Mouse (Mus musculus) forebrain, postnatal 0 days (tissue): ENCODE measurements around the gene Ranbp3l. TPM values are rescaled to one million over a fixed set of nuclear protein-coding genes. Genes with fewer than 3 reads are reported as not detected.

Source experiments
- ATAC-seq: fragments of 200-750 bp; cut with Nextera tagmentation; 2 replicates; pipeline ENCODE4 v1.8.0; 2017; ENCODE audit warnings: mild to moderate bottlenecking, moderate library complexity
- DNase-seq: peaks from one replicate; pipeline ENCODE4 v3.0.0-alpha.2; 2015
- H3K27ac ChIP-seq: fragments of 300-500 bp; sonication (generic); 2 replicates; pipeline ENCODE4 v1.5.1; 2014; ENCODE audit warnings: low read depth, mild to moderate bottlenecking, antibody characterized with exemption, low read length, moderate library complexity, mixed read lengths
- H3K27me3 ChIP-seq: fragments of 300-500 bp; sonication (generic); 2 replicates; pipeline ENCODE4 v1.6.1; 2014; ENCODE audit warnings: mild to moderate bottlenecking, low read length, mixed read lengths; ENCODE audit not compliant: insufficient read depth
- H3K36me3 ChIP-seq: fragments of 300-500 bp; sonication (generic); 2 replicates; pipeline ENCODE4 v1.6.1; 2014; ENCODE audit warnings: mild to moderate bottlenecking, moderate library complexity; ENCODE audit not compliant: insufficient read depth
- H3K4me1 ChIP-seq: fragments of 300-500 bp; sonication (generic); 2 replicates; pipeline ENCODE4 v1.6.1; 2014; ENCODE audit warnings: antibody characterized with exemption; ENCODE audit not compliant: insufficient read depth
- H3K4me2 ChIP-seq: fragments of 300-500 bp; sonication (generic); 2 replicates; pipeline ENCODE4 v1.6.1; 2014; ENCODE audit warnings: low read depth, mild to moderate bottlenecking, moderate library complexity
- H3K4me3 ChIP-seq: fragments of 300-500 bp; sonication (generic); 2 replicates; pipeline ENCODE4 v1.5.1; 2014; ENCODE audit warnings: low read depth, low read length, mixed read lengths
- H3K9ac ChIP-seq: fragments of 300-500 bp; sonication (generic); 2 replicates; pipeline ENCODE4 v1.6.1; 2014; ENCODE audit warnings: mild to moderate bottlenecking
- H3K9me3 ChIP-seq: fragments of 300-500 bp; sonication (generic); 2 replicates; pipeline ENCODE4 v1.6.1; 2016; ENCODE audit warnings: low read length
- CTCF ChIP-seq: sonication (generic); IDR thresholded peaks from 2 replicates; pipeline ENCODE4 v1.5.1; 2016; ENCODE audit warnings: antibody characterized with exemption, control low read depth, low read depth
- WGBS: fragments of 180-500 bp; shearing (Covaris S2); extraction: QIAGEN DNeasy Blood & Tissue Kit; methylation state at CpG from one replicate; pipeline ENCODE4 v1.1.7; 2014; 5-methylcytosine and 5-hydroxymethylcytosine counted together
- polyA plus RNA-seq: library from polyadenylated mRNA; unstranded; fragments of >200 nt; fragmentation: Nextera tagmentation; extraction: Ambion mirVana; gene quantifications from 2 replicates; pipeline ENCODE4 v1.2.1, GENCODE M21; 2015
- total RNA-seq: library from RNA; depleted of rRNA; stranded (reverse); fragments of >200 nt; gene quantifications from 2 replicates; pipeline ENCODE4 v1.2.3, GENCODE M21; 2014

Gene Ranbp3l
- total and polyA plus RNA-seq, 2 experiments from 2014 or later, result 11.3 to 23.1 TPM

DNA sequence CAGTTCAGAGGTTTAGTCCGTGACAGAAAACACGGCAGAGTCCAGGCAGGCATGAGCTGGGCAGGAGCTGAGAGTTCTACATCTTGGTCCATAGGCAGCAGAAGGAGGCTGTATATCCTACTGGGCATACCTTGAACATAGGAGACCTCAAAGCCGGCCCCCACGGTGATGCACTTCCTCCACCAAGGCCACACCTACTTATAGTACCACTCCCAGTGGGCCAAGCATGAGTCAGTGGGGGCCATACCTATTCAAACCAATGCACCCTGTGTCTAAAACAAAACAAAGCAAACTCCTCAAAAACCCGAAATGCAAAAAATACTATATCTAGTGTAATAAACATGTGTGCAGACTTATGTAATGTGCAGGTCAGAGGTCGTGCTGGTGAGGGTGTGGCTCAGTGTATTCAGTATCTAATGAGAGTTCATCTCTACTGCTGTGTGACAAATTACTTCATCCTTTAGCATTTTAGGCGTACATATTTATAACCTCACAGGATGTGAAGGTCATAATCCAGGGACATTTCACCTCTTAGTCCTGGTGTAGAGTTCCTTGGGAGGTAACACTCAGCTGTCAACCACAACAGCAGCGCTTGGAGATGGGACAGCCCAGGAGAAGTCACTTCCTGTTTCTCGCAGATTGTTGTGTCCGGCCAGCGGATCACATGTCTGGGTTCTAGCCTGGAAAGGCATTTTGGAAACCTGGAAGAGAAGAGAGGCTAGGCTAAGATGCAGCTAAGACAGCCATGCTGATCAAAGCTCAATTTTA is 126.0 kb downstream of the Ranbp3l start:
- no peak for TF ChIP-seq CTCF
- H3K36me3 ChIP-seq, result peaks cover 20% of the 10 kb centered on the region
- ATAC-seq, result peak; percentile 28; the same call in 1 of the 2 replicates
- peak overlapping the region; percentile 37; the same call in 1 of the 2 replicates for H3K4me2 ChIP-seq
- no peak for DNase-seq
- no peaks in the 10 kb centered on the region for H3K27me3 ChIP-seq
- no peak overlapping the region for H3K27ac ChIP-seq
- no peaks in the 10 kb centered on the region for H3K9me3 ChIP-seq
- WGBS, result 78% methylated on average over 11 of the region's 11 CpGs
- H3K9ac ChIP-seq, result no peak overlapping the region
- no peak overlapping the region for H3K4me3 ChIP-seq
- no peaks in the 10 kb centered on the region for H3K4me1 ChIP-seq

DNA sequence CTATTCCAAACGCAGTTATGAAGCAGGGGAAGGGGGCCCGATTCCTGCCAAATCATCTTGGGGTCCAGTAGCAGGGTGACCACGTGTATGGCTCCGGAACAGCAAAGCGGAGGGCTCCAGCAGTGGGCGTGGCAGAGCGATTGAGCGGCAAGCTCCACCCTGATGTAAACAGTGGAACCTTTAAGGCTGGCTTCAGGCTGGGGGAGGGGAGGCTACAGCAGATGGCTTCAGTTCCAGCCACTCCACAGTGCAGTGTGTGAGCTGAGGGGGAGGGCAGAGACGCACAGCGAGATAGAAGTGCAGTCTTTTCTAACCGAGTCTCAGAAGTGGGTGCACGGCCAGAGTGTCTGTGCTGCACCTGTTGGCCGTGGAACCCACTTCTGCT is 126.6 kb downstream of the Ranbp3l start:
- ATAC-seq (peak; percentile 97), DNase-seq (peak; percentile 45)
- no peaks in the 10 kb centered on the region for H3K27me3 ChIP-seq
- no peak overlapping the region for H3K4me3 ChIP-seq
- H3K36me3 ChIP-seq, result peaks cover 20% of the 10 kb centered on the region
- no peaks in the 10 kb centered on the region for H3K4me1 ChIP-seq
- 16% methylated on average over 13 of the region's 13 CpGs for WGBS
- no peak for TF ChIP-seq CTCF
- no peak overlapping the region for H3K27ac ChIP-seq
- H3K9ac ChIP-seq, result no peak overlapping the region
- H3K4me2 ChIP-seq, result peak overlapping the region; percentile 37
- no peaks in the 10 kb centered on the region for H3K9me3 ChIP-seq

DNA sequence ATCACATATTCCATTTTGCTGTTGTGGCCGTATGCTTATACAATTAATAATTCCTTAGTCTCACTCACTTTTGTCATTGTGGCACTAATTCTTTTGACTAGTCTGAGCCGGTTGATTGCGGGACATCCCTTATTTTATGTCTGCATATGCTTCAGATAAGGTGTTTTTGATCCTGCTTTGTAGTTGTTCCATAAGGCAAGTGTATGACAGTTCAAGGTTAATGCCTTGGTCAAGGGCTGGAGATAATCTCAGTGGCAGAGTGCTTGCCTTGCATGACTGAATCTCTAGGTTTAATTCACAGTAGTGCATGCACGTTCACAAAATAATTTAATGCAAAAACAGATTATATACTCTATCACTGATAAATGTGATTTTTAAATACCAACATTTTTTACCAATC is 129.1 kb downstream of the Ranbp3l start:
- 90% methylated on average over 4 of the region's 4 CpGs for WGBS
- no peaks in the 10 kb centered on the region for H3K27me3 ChIP-seq
- no peak overlapping the region for H3K4me2 ChIP-seq
- H3K9me3 ChIP-seq, result no peaks in the 10 kb centered on the region
- no peak overlapping the region for H3K27ac ChIP-seq
- H3K4me3 ChIP-seq, result no peak overlapping the region
- H3K36me3 ChIP-seq, result peaks cover 27% of the 10 kb centered on the region
- DNase-seq, result no peak
- H3K9ac ChIP-seq, result no peak overlapping the region
- no peaks in the 10 kb centered on the region for H3K4me1 ChIP-seq
- no peak for ATAC-seq
- no peak for TF ChIP-seq CTCF

- H3K4me1 ChIP-seq, result no peaks in the 10 kb centered on the region
- TF ChIP-seq CTCF, result no peak
- no peak overlapping the region for H3K4me3 ChIP-seq
- no peak overlapping the region for H3K9ac ChIP-seq
- H3K27ac ChIP-seq, result no peak overlapping the region
- DNase-seq (peak; percentile 10), ATAC-seq (peak; percentile 79)
- H3K4me2 ChIP-seq, result no peak overlapping the region
- WGBS, result 58% methylated on average over 10 of the region's 10 CpGs
- no peaks in the 10 kb centered on the region for H3K27me3 ChIP-seq
- H3K36me3 ChIP-seq, result peaks cover 39% of the 10 kb centered on the region
- no peaks in the 10 kb centered on the region for H3K9me3 ChIP-seq
Measured at GRCm38 (mm10) chr15:9100446-9101077, 132.8 kb downstream of the Ranbp3l start.

DNA sequence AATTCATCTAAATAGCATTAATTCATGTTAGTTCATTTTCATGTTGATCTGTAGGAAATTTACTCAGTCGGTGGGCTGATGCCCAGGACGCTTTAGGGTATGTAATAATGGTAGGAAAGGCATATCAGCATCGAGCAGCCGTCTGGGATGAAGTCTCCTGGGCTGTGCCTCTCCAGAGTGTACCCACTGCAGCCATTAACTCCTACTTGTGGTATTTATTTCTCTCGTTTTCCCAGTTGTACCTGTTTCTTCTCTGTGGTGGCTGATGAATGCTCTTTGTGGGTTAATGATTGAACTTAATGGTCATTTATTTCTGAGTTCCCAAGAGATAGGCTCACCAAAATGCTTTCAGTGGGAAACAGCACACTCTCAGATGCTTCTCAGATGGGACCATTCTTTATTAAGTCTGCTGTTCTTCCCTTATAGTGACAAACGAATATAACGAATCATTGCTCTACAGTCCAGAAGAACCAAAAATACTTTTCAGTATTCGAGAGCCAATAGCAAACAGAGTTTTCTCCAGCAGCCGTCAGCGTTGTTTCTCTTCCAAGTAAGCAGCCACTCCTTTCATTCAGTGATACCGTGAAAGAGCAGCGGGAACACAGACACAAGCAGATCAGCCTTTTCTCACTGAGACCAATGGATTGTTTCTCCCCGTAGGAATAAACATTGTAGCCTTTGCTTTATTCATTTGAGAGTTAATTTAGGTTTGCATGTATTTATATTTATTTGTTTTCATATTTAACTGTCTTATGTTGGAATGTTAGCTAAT is 138.7 kb downstream of the Ranbp3l start:
- Histone ChIP-seq H3K9ac (no peak overlapping the region), H3K27ac (no peak overlapping the region), H3K4me2 (no peak overlapping the region), H3K9me3 (no peaks in the 10 kb centered on the region), H3K27me3 (no peaks in the 10 kb centered on the region), H3K4me3 (no peak overlapping the region), H3K4me1 (no peaks in the 10 kb centered on the region), H3K36me3 (peaks cover 31% of the 10 kb centered on the region)
- DNase-seq, result no peak
- ATAC-seq, result no peak
- WGBS, result 74% methylated on average over 13 of the region's 13 CpGs
- TF ChIP-seq CTCF, result no peak

DNA sequence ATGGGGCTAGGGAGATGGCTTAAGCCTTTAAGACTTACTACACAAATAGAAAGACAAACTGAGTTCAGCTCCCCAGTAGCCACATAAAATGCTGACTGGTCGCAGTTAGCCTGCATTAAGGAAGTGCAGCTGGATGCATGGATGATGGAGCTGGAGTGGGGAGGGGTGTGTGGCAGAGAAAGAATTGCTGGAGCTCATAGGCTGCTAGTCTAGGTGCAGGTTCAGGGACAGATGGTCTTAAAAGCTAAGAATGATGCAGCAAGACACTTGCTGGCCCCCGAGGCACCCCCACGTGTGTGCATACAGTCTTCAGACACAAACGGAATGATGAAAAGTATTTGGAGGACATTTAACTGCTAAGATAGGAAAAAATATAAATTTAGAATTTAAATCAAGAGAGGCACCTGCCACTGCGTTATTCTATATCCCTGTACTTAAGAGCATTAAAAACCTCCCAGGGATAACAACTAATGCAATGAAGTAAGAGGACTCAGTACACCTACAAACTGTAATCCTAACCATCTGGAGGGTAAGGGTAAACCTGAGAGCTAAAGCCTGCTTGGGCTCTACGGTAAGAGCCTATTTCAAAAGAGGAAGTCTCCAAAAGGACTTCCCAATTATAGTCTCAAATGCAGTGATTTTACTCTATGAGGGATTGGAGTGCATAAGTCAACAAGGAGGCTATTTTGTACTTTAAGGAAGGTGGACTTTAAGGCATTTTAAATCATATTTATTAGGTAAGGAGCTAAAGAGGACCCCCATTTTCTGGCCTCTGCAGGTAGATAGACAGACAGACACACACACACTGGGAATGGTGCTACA is 143.0 kb downstream of the Ranbp3l start:
- H3K36me3 ChIP-seq, result peaks cover 35% of the 10 kb centered on the region
- H3K27ac ChIP-seq, result no peak overlapping the region
- no peaks in the 10 kb centered on the region for H3K27me3 ChIP-seq
- H3K4me3 ChIP-seq, result no peak overlapping the region
- ATAC-seq, result no peak
- no peak for TF ChIP-seq CTCF
- H3K9ac ChIP-seq, result no peak overlapping the region
- no peak for DNase-seq
- no peaks in the 10 kb centered on the region for H3K9me3 ChIP-seq
- no peaks in the 10 kb centered on the region for H3K4me1 ChIP-seq
- H3K4me2 ChIP-seq, result no peak overlapping the region
- 84% methylated on average over 6 of the region's 6 CpGs for WGBS
